Mouse (Mus musculus) bone marrow, adult 2 months (tissue): ENCODE measurements around the gene Ggact. TPM values are rescaled to one million over a fixed set of nuclear protein-coding genes. Genes with fewer than 3 reads are reported as not detected.

Experiments used
- H3K27ac ChIP-seq: fragments of 200-500 bp; 2 replicates; pipeline ENCODE4 v1.5.1; 2012; ENCODE audit warnings: low read depth, mild to moderate bottlenecking, control low read depth, inconsistent platforms, low read length; ENCODE audit not compliant: control insufficient read depth, poor library complexity, insufficient read depth
- H3K4me1 ChIP-seq: fragments of 200-500 bp; 2 replicates; pipeline ENCODE4 v1.6.1; 2011; ENCODE audit warnings: low read length; ENCODE audit not compliant: control insufficient read depth, insufficient read depth
- H3K4me3 ChIP-seq: fragments of 200-500 bp; replicated peaks from 2 replicates; pipeline ENCODE3; 2011; ENCODE audit warnings: mild to moderate bottlenecking, low read depth, low read length, control low read depth; ENCODE audit not compliant: control insufficient read depth
- CTCF ChIP-seq: fragments of 200-500 bp; IDR thresholded peaks from 2 replicates; pipeline ENCODE4 v1.5.1; 2011; ENCODE audit warnings: low read length, control low read depth; ENCODE audit not compliant: control insufficient read depth, insufficient read depth
- POLR2A ChIP-seq: fragments of 200-500 bp; IDR thresholded peaks from 2 replicates; pipeline ENCODE4 v1.6.1; 2011; ENCODE audit warnings: low read depth, mild to moderate bottlenecking, control low read depth, low read length, borderline replicate concordance; ENCODE audit not compliant: control insufficient read depth
- WGBS: fragments of 180-500 bp; shearing (Covaris S2); methylation state at CpG from one replicate; pipeline ENCODE4 v1.1.7; 2018; 5-methylcytosine and 5-hydroxymethylcytosine counted together
- polyA plus RNA-seq: library from polyadenylated mRNA; stranded (reverse); fragments of >200 nt; gene quantifications from 2 replicates; pipeline ENCODE4 v1.2.4, GENCODE M21; 2011; ENCODE audit warnings: low replicate concordance; ENCODE audit not compliant: missing spikeins, insufficient read depth, insufficient read length

Ggact gene
- polyA plus RNA-seq, 1 experiment: 15.9 TPM

DNA sequence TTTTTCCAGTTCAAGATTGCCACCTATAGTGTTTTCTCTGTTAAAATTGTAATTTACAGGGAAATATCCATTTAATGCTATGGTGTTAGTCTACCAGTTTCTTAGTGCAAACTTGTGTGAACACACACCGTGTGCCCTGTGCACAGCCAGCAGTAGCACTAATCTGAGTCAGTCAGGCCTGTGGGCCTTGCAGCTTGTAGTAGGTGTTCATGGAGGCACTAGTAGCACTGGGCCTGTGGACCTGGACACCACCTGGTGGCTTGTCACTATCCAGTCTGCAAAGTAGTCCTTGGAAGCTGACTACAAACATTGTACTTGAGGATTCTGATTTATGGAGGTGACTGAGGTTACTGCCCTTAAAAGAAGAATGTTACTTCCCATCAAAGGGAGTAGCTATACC, 78.8 kb downstream of the Ggact start:
- Histone ChIP-seq H3K4me3 (no peak overlapping the region), H3K27ac (no peak overlapping the region), H3K4me1 (no peaks in the 10 kb centered on the region)
- TF ChIP-seq CTCF (no peak), POLR2A (no peak)
- WGBS: 88% methylated on average over 1 of the region's 1 CpGs

DNA sequence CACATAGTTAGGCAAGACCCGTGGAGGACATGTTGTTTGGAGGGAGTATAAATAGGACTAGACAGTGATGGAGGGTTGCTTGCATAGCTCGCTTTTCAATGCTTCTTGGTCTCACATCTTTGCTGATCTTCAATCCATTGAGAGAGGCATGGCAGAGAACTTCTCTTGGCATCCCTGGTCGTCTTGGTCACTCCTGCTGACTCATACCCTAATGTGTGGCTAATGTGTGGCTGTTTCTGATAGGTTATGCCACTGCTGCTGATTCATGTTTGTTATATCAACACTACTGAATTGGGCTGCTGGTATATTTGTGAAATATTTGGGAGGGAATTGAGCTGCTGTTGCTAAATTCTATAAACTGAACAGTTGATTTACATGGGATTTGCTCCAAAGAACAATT, 79.9 kb downstream of the Ggact start:
- 68% methylated on average over 3 of the region's 3 CpGs for WGBS
- TF ChIP-seq CTCF: no peak
- H3K4me3 ChIP-seq: no peak overlapping the region
- no peaks in the 10 kb centered on the region for H3K4me1 ChIP-seq
- no peak overlapping the region for H3K27ac ChIP-seq

DNA sequence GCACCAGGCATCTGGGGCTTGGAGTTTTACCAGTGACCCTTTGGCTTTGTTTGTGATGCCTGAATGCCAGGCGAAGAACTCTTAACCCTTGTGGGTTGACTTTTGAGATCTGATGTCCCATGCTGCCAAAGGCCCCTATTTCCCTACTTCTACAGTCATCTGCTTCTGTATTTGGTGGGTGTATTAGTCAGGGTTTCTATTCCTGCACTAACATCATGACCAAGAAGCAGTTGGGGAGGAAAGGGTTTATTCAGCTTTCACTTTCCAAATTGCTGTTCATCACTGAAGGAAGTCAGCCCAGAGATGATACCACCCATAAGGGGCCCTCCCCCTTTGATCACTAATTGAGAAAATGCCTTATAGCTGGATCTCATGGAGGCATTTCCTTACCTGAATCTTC, 83.1 kb downstream of the Ggact start:
- TF ChIP-seq POLR2A (no peak), CTCF (no peak)
- Histone ChIP-seq H3K4me1 (no peaks in the 10 kb centered on the region), H3K4me3 (no peak overlapping the region), H3K27ac (no peak overlapping the region)
- WGBS: 56% methylated on average over 1 of the region's 1 CpGs

DNA sequence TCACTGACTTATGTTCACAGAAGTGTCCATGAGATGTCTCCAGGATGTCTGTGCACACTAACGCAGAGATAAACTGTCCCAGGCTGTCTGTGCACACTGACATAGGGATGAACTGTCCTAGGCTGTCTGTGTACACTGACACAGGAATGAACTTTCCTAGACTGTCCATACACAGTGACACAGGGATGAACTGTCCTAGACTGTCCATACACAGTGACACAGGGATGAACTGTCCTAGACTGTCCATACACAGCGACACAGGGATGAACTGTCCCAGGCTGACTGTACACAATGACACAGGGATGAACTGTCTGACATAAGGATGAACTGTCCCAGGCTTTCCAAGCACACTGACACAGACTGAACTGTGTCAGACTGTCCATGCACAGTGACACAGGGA, 88.1 kb downstream of the Ggact start:
- WGBS: 77% methylated on average over 2 of the region's 2 CpGs
- no peak overlapping the region for H3K4me3 ChIP-seq
- no peak overlapping the region for H3K27ac ChIP-seq
- no peaks in the 10 kb centered on the region for H3K4me1 ChIP-seq
- TF ChIP-seq CTCF (no peak), POLR2A (no peak)

DNA sequence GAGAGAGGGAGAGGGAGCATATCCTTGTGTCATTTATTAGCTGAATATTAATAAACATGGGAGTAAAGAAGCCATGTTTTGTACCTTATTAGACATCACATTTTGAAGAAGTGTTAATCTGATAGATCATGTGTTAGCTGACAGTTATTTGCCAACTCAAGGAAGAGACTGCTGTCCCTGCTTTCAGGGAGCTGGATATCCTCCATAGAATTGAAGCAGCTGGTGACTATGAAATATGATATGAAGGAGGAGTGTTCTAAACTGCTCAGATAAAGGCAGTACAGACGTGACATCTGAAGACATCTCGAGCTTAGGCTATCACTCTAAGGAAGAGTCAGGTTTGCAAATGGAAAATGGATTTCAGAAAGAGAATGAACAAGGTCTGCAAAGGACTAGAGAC, 89.8 kb downstream of the Ggact start:
- H3K27ac ChIP-seq: no peak overlapping the region
- H3K4me3 ChIP-seq: no peak overlapping the region
- no peaks in the 10 kb centered on the region for H3K4me1 ChIP-seq
- TF ChIP-seq POLR2A: no peak
- no peak for TF ChIP-seq CTCF
- 67% methylated on average over 2 of the region's 2 CpGs for WGBS

DNA sequence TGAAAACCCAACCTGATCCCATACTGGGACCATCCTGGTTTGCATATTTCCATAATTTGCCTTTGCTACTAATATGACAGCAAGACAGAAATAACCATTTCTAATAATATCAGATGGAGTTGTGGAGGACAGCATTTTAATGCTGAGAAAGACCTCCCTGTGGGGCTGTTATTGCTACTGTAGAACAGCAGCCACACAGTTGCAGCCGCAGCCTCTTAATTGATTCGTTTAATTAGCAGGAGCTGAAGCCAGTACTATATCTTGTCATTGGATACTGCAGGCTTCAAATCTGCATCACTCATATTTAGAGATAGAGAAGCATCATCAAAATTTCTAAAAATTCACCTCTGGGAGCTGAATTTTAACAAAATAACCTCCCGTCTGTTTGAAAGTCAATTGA, 92.6 kb downstream of the Ggact start:
- 85% methylated on average over 3 of the region's 3 CpGs for WGBS
- Histone ChIP-seq H3K27ac (no peak overlapping the region), H3K4me3 (no peak overlapping the region), H3K4me1 (no peaks in the 10 kb centered on the region)
- TF ChIP-seq POLR2A (no peak), CTCF (no peak)

DNA sequence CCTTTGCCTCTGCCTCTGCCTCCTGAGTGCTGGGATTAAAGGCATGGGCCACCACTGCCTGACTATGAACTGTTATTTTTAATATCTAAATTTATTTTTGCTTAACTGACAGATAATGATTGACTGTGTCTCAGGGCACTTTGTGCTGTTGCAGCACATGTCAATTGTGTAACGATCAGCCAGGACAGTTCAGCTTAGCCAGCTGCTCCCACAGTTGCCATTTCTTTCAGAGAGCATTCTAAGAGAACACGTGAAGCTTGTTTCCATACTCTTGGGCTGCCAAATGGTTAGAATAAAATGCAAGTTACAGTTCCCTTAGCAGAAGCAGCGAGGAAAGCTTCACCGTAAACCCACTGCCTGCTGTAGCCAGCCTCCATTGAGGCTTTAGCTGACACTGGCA, 113.3 kb downstream of the Ggact start:
- Histone ChIP-seq H3K4me3 (no peak overlapping the region), H3K4me1 (no peaks in the 10 kb centered on the region), H3K27ac (no peak overlapping the region)
- TF ChIP-seq CTCF: no peak
- no peak for TF ChIP-seq POLR2A
- 86% methylated on average over 4 of the region's 4 CpGs for WGBS

DNA sequence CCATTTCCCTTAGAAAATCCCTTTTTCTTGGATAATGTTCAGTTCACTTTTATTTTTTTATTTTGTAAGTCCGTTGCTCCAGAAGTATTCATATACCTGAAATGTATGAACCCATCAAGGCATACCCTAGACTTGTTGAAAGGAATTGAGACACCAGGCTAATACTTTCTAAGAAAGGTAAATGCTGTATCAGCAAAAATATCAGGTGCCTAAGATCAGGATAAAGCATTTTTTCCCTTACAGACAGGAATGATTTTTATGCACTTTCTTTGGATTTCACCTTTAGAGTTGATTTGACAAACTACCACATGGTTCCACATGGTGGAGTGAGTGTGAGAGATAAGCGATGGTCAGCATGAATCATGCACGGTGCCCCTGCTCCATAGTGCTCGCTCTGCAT, 120.2 kb downstream of the Ggact start:
- TF ChIP-seq POLR2A (no peak), CTCF (no peak)

DNA sequence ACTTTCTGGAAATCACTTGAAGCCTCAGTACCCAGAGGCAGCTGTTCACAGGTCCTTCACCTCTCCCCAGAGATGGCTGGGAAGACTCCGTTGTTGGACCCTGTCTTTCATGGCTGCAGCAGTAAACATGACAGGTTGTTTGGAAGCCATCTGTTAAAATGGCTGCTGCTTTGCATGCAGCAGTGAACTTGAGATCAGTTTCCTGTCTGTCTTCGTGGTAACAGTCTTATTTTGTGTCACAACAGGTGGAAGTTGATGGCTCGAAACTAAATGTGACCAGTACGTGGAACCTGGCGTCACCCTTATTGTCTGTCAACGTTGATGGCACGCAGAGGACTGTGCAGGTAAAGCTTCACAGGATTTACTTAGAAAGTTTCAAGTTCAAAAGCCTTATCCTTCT, 123.4 kb downstream of the Ggact start:
- WGBS: 73% methylated on average over 7 of the region's 7 CpGs
- TF ChIP-seq POLR2A (no peak), CTCF (no peak)
- Histone ChIP-seq H3K4me3 (no peak overlapping the region), H3K4me1 (no peaks in the 10 kb centered on the region), H3K27ac (no peak overlapping the region)

More for the DNA sequence above, 120.2 kb downstream of the Ggact start:
- no peak overlapping the region for H3K4me3 ChIP-seq
- H3K4me1 ChIP-seq: no peaks in the 10 kb centered on the region
- WGBS: 82% methylated on average over 4 of the region's 4 CpGs
- no peak overlapping the region for H3K27ac ChIP-seq
